Mouse (Mus musculus) C2C12 (cell line): ENCODE measurements around the gene Mmrn2.

Experiments
- CEBPB ChIP-seq: IDR thresholded peaks from one replicate; pipeline ENCODE4 v1.6.1; 2011; ENCODE audit warnings: low read depth, mild to moderate bottlenecking, control low read depth, moderate library complexity
- CTCF ChIP-seq: IDR thresholded peaks from one replicate; pipeline ENCODE4 v1.5.1; 2011; ENCODE audit not compliant: control insufficient read depth, insufficient read depth, insufficient read length
- MAX ChIP-seq: IDR thresholded peaks from one replicate; pipeline ENCODE4 v1.6.1; 2011; ENCODE audit warnings: mild to moderate bottlenecking, control low read depth
- MYOD1 ChIP-seq: IDR thresholded peaks from one replicate; pipeline ENCODE4 v1.6.1; 2011; ENCODE audit warnings: low read depth; ENCODE audit not compliant: control insufficient read depth, insufficient read length
- MYOG ChIP-seq: IDR thresholded peaks from one replicate; pipeline ENCODE4 v1.6.1; 2011; ENCODE audit not compliant: control insufficient read depth, insufficient read length; ENCODE audit errors: extremely low read depth
- USF1 ChIP-seq: IDR thresholded peaks from one replicate; pipeline ENCODE4 v1.6.1; 2011; ENCODE audit warnings: low read depth, mild to moderate bottlenecking, control low read depth, moderate library complexity

- TF ChIP-seq CEBPB (no peak), CTCF (no peak), MYOD1 (no peak), USF1 (no peak), MYOG (no peak), MAX (no peak)
Measured at GRCm38 (mm10) chr14:34370203-34370602, 5.1 kb upstream of the Mmrn2 start.
